Mouse (Mus musculus) forebrain, embryonic 14.5 days (tissue): ENCODE data around the gene Dis3l. TPM values are rescaled to one million over a fixed set of nuclear protein-coding genes. Genes with fewer than 3 reads are reported as not detected.

ENCODE experiments used
- ATAC-seq: fragments of 200-750 bp; cut with Nextera tagmentation; 2 replicates; pipeline ENCODE4 v1.8.0; 2017; ENCODE audit warnings: mild to moderate bottlenecking, moderate library complexity
- DNase-seq: peaks from one replicate; pipeline ENCODE4 v3.0.0-alpha.2; 2015; ENCODE audit warnings: low spot score
- H3K27ac ChIP-seq: fragments of 300-500 bp; sonication (generic); 2 replicates; pipeline ENCODE4 v1.5.1; 2014; ENCODE audit warnings: low read depth, mild to moderate bottlenecking, control low read depth, low read length, moderate library complexity
- H3K27me3 ChIP-seq: fragments of 300-500 bp; sonication (generic); replicated peaks from 2 replicates; pipeline ENCODE4 v1.6.1; 2014; ENCODE audit warnings: low read length, control low read depth, mixed read lengths; ENCODE audit not compliant: control insufficient read depth, insufficient read depth
- H3K36me3 ChIP-seq: fragments of 300-500 bp; sonication (generic); 2 replicates; pipeline ENCODE4 v1.6.1; 2014; ENCODE audit warnings: low read length, control low read depth; ENCODE audit not compliant: control insufficient read depth, insufficient read depth
- H3K4me1 ChIP-seq: fragments of 300-500 bp; sonication (generic); 2 replicates; pipeline ENCODE4 v1.6.1; 2014; ENCODE audit warnings: antibody characterized with exemption, low read length, control low read depth; ENCODE audit not compliant: control insufficient read depth, insufficient read depth
- H3K4me2 ChIP-seq: fragments of 300-500 bp; sonication (generic); 2 replicates; pipeline ENCODE4 v1.6.1; 2014; ENCODE audit warnings: mild to moderate bottlenecking, control low read depth, low read length
- H3K4me3 ChIP-seq: fragments of 300-500 bp; sonication (generic); 2 replicates; pipeline ENCODE4 v1.5.1; 2014; ENCODE audit warnings: low read depth, low read length, control low read depth
- H3K9ac ChIP-seq: fragments of 300-500 bp; sonication (generic); 2 replicates; pipeline ENCODE4 v1.6.1; 2014; ENCODE audit warnings: mild to moderate bottlenecking, low read length, control low read depth, moderate library complexity
- H3K9me3 ChIP-seq: fragments of 300-500 bp; sonication (generic); replicated peaks from 2 replicates; pipeline ENCODE4 v1.6.1; 2016; ENCODE audit warnings: low read length, control low read depth, mixed read lengths; ENCODE audit not compliant: control insufficient read depth
- WGBS: fragments of 180-500 bp; shearing (Covaris S2); extraction: QIAGEN DNeasy Blood & Tissue Kit; methylation state at CpG from one replicate; pipeline ENCODE4 v1.1.7; 2014; 5-methylcytosine and 5-hydroxymethylcytosine counted together
- polyA plus RNA-seq: library from polyadenylated mRNA; unstranded; fragments of >200 nt; fragmentation: Nextera tagmentation; extraction: Ambion mirVana; gene quantifications from 2 replicates; pipeline ENCODE4 v1.2.1, GENCODE M21; 2014

Gene Dis3l
- polyA plus RNA-seq, 1 experiment from 2014 or later: 22.5 TPM

DNA sequence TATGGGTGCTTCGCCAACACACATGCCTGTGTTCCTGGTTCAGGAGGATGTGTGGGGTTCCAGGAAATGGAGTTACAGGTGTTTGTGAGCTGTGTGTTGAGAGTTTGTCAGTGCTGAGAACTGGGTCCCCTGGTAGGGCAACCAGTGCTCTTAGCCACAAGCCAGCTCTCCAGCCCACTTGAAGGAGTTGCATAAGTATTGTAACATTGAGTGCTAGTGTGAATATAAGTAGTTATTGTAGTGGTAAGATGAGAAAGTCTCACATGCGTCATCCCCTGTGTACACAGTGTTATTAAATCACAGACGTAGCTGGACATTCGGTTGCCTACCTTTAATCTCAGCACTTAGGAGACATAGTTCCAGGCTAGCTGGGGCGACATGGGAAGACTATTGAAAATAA lies 81.2 kb downstream of the Dis3l start:
- H3K36me3 ChIP-seq: no peaks in the 10 kb centered on the region
- H3K4me3 ChIP-seq: no peak overlapping the region
- H3K27me3 ChIP-seq: no peaks in the 10 kb centered on the region
- no peak overlapping the region for H3K27ac ChIP-seq
- no peaks in the 10 kb centered on the region for H3K4me1 ChIP-seq
- 91% methylated on average over 5 of the region's 5 CpGs for WGBS
- no peak overlapping the region for H3K9ac ChIP-seq
- H3K4me2 ChIP-seq: no peak overlapping the region
- ATAC-seq (no peak), DNase-seq (no peak)
- H3K9me3 ChIP-seq: no peaks in the 10 kb centered on the region

Other genes starting within 250 kb of the Dis3l start
- gene Lctl, start 224.1 kb downstream of the Dis3l start, polyA plus RNA-seq: not detected in 2 replicates
- 6.2 and 7.2 TPM in 2 replicates for gene Zwilch, start 168.2 kb downstream of the Dis3l start, polyA plus RNA-seq
- gene Rpl4, start 167.9 kb downstream of the Dis3l start, polyA plus RNA-seq: 868 and 950 TPM in 2 replicates
- gene Snapc5, start 162.0 kb downstream of the Dis3l start, polyA plus RNA-seq: 21.3 and 24.3 TPM in 2 replicates
- 1.7 and 2.2 TPM in 2 replicates for gene Uchl4, start 106.1 kb downstream of the Dis3l start, polyA plus RNA-seq
- 42.2 and 50.7 TPM in 2 replicates for gene Map2k1, start 87.7 kb downstream of the Dis3l start, polyA plus RNA-seq
- 154 and 174 TPM in 2 replicates for gene Tipin, start 59.7 kb downstream of the Dis3l start, polyA plus RNA-seq
- 7.0 and 9.2 TPM in 2 replicates for gene Megf11, start 44.3 kb upstream of the Dis3l start, polyA plus RNA-seq